Mouse (Mus musculus): ENCODE data around the gene Sfpq. TPM values are rescaled to one million over a fixed set of nuclear protein-coding genes. Genes with fewer than 3 reads are reported as not detected.

Gene Sfpq
- polyA plus RNA-seq, 1 experiment from 2014 or later, result 176 TPM

- H3K27ac ChIP-seq (ENCODE audit: low read depth, low read length), result peak overlapping the region; percentile 98
- H3K27me3 ChIP-seq (ENCODE audit: control insufficient read depth, insufficient read depth, low read length), result no peaks in the 10 kb centered on the region
- ATAC-seq (ENCODE audit: low FRiP score), result peak; percentile 70
- H3K4me1 ChIP-seq (replicated peaks; ENCODE audit: control insufficient read depth, insufficient read depth, low read length), result 0 out of 2 replicates have a peak, but pooled peaks cover 6% of the 10 kb centered on the region
- peaks cover 7% of the 10 kb centered on the region for H3K36me3 ChIP-seq (ENCODE audit: control insufficient read depth, insufficient read depth, low read length)
- peak overlapping the region; percentile 100 for H3K4me3 ChIP-seq (ENCODE audit: low read depth, low read length)
- peak overlapping the region; percentile 85 for H3K4me2 ChIP-seq (replicated peaks; ENCODE audit: low read depth, low read length)
- peak overlapping the region; percentile 100 for H3K9ac ChIP-seq (ENCODE audit: low read depth, low read length)
- peak; percentile 89 for DNase-seq (ENCODE audit: low spot score)
- H3K9me3 ChIP-seq (ENCODE audit: control insufficient read depth, low read length), result no peaks in the 10 kb centered on the region
- WGBS, result under 1% methylated on average over 52 of the region's 53 CpGs
These were observed 984 bp downstream of the Sfpq start for GRCm38 (mm10) chr4:127021989-127022626.

GRCm38 (mm10) chr4:127023201-127023600 is 2.1 kb downstream of the Sfpq start:
- Histone ChIP-seq H3K4me3 (ENCODE audit: low read depth, low read length) (peak overlapping the region; percentile 100), H3K4me1 (replicated peaks; ENCODE audit: control insufficient read depth, insufficient read depth, low read length) (0 out of 2 replicates have a peak, but pooled peaks cover 6% of the 10 kb centered on the region), H3K4me2 (replicated peaks; ENCODE audit: low read depth, low read length) (peak overlapping the region; percentile 85), H3K36me3 (ENCODE audit: control insufficient read depth, insufficient read depth, low read length) (peaks cover 12% of the 10 kb centered on the region), H3K27me3 (ENCODE audit: control insufficient read depth, insufficient read depth, low read length) (no peaks in the 10 kb centered on the region), H3K27ac (ENCODE audit: low read depth, low read length) (no peak overlapping the region), H3K9me3 (ENCODE audit: control insufficient read depth, low read length) (no peaks in the 10 kb centered on the region), H3K9ac (ENCODE audit: low read depth, low read length) (peak overlapping the region; percentile 100)
- ATAC-seq (ENCODE audit: low FRiP score), result no peak
- 5% methylated on average over 9 of the region's 9 CpGs for WGBS
- no peak for DNase-seq (ENCODE audit: low spot score)

GRCm38 (mm10) chr4:127024240-127024639 is 3.1 kb downstream of the Sfpq start:
- Histone ChIP-seq H3K4me1 (replicated peaks; ENCODE audit: control insufficient read depth, insufficient read depth, low read length) (0 out of 2 replicates have a peak, but pooled peaks cover 6% of the 10 kb centered on the region), H3K4me2 (replicated peaks; ENCODE audit: low read depth, low read length) (peak overlapping the region; percentile 85), H3K27ac (ENCODE audit: low read depth, low read length) (no peak overlapping the region), H3K4me3 (ENCODE audit: low read depth, low read length) (peak overlapping the region; percentile 100), H3K27me3 (ENCODE audit: control insufficient read depth, insufficient read depth, low read length) (no peaks in the 10 kb centered on the region), H3K9me3 (ENCODE audit: control insufficient read depth, low read length) (no peaks in the 10 kb centered on the region), H3K36me3 (ENCODE audit: control insufficient read depth, insufficient read depth, low read length) (peaks cover 16% of the 10 kb centered on the region), H3K9ac (ENCODE audit: low read depth, low read length) (no peak overlapping the region)
- DNase-seq (ENCODE audit: low spot score) (no peak), ATAC-seq (ENCODE audit: low FRiP score) (no peak)
- 75% methylated on average over 1 of the region's 1 CpGs for WGBS

- no peak overlapping the region for H3K27ac ChIP-seq (ENCODE audit: low read depth, low read length)
- peaks cover 17% of the 10 kb centered on the region for H3K36me3 ChIP-seq (ENCODE audit: control insufficient read depth, insufficient read depth, low read length)
- no peak overlapping the region for H3K4me2 ChIP-seq (replicated peaks; ENCODE audit: low read depth, low read length)
- no peaks in the 10 kb centered on the region for H3K27me3 ChIP-seq (ENCODE audit: control insufficient read depth, insufficient read depth, low read length)
- H3K9ac ChIP-seq (ENCODE audit: low read depth, low read length), result no peak overlapping the region
- no peak for ATAC-seq (ENCODE audit: low FRiP score)
- DNase-seq (ENCODE audit: low spot score), result no peak
- WGBS, result 92% methylated on average over 4 of the region's 4 CpGs
- H3K4me3 ChIP-seq (ENCODE audit: low read depth, low read length), result no peak overlapping the region
- H3K4me1 ChIP-seq (replicated peaks; ENCODE audit: control insufficient read depth, insufficient read depth, low read length), result 0 out of 2 replicates have a peak, but pooled peaks cover 6% of the 10 kb centered on the region
- H3K9me3 ChIP-seq (ENCODE audit: control insufficient read depth, low read length), result no peaks in the 10 kb centered on the region
These were observed 5.7 kb downstream of the Sfpq start for GRCm38 (mm10) chr4:127026826-127027225.

GRCm38 (mm10) chr4:127027228-127028190 is 6.4 kb downstream of the Sfpq start:
- Histone ChIP-seq H3K36me3 (ENCODE audit: control insufficient read depth, insufficient read depth, low read length) (peaks cover 17% of the 10 kb centered on the region), H3K27ac (ENCODE audit: low read depth, low read length) (no peak overlapping the region), H3K4me1 (replicated peaks; ENCODE audit: control insufficient read depth, insufficient read depth, low read length) (0 out of 2 replicates have a peak, but pooled peaks cover 6% of the 10 kb centered on the region), H3K4me2 (replicated peaks; ENCODE audit: low read depth, low read length) (no peak overlapping the region), H3K9ac (ENCODE audit: low read depth, low read length) (no peak overlapping the region), H3K27me3 (ENCODE audit: control insufficient read depth, insufficient read depth, low read length) (no peaks in the 10 kb centered on the region), H3K9me3 (ENCODE audit: control insufficient read depth, low read length) (no peaks in the 10 kb centered on the region), H3K4me3 (ENCODE audit: low read depth, low read length) (no peak overlapping the region)
- DNase-seq (ENCODE audit: low spot score), result peak; percentile 74
- 84% methylated on average over 4 of the region's 4 CpGs for WGBS
- ATAC-seq (ENCODE audit: low FRiP score), result 0 out of 2 replicates have a peak, but pooled peaks have one; percentile 35

- H3K4me1 ChIP-seq (replicated peaks; ENCODE audit: control insufficient read depth, insufficient read depth, low read length), result no peaks in the 10 kb centered on the region
- ATAC-seq (ENCODE audit: low FRiP score) (no peak), DNase-seq (ENCODE audit: low spot score) (no peak)
- no peak overlapping the region for H3K9ac ChIP-seq (ENCODE audit: low read depth, low read length)
- H3K27me3 ChIP-seq (ENCODE audit: control insufficient read depth, insufficient read depth, low read length), result no peaks in the 10 kb centered on the region
- H3K4me3 ChIP-seq (ENCODE audit: low read depth, low read length), result no peak overlapping the region
- H3K27ac ChIP-seq (ENCODE audit: low read depth, low read length), result no peak overlapping the region
- no peaks in the 10 kb centered on the region for H3K9me3 ChIP-seq (ENCODE audit: control insufficient read depth, low read length)
- peaks cover 22% of the 10 kb centered on the region for H3K36me3 ChIP-seq (ENCODE audit: control insufficient read depth, insufficient read depth, low read length)
- WGBS, result 95% methylated on average over 3 of the region's 3 CpGs
- no peak overlapping the region for H3K4me2 ChIP-seq (replicated peaks; ENCODE audit: low read depth, low read length)
These were observed 16.0 kb downstream of the Sfpq start for GRCm38 (mm10) chr4:127037158-127037557.

GRCm38 (mm10) chr4:127037908-127038827 is 17.0 kb downstream of the Sfpq start:
- Histone ChIP-seq H3K4me1 (replicated peaks; ENCODE audit: control insufficient read depth, insufficient read depth, low read length) (no peaks in the 10 kb centered on the region), H3K4me3 (ENCODE audit: low read depth, low read length) (no peak overlapping the region), H3K4me2 (replicated peaks; ENCODE audit: low read depth, low read length) (no peak overlapping the region), H3K27me3 (ENCODE audit: control insufficient read depth, insufficient read depth, low read length) (no peaks in the 10 kb centered on the region), H3K27ac (ENCODE audit: low read depth, low read length) (no peak overlapping the region), H3K36me3 (ENCODE audit: control insufficient read depth, insufficient read depth, low read length) (peaks cover 16% of the 10 kb centered on the region), H3K9ac (ENCODE audit: low read depth, low read length) (no peak overlapping the region), H3K9me3 (ENCODE audit: control insufficient read depth, low read length) (no peaks in the 10 kb centered on the region)
- 91% methylated on average over 8 of the region's 8 CpGs for WGBS
- DNase-seq (ENCODE audit: low spot score), result no peak
- ATAC-seq (ENCODE audit: low FRiP score), result no peak

- peaks cover 16% of the 10 kb centered on the region for H3K36me3 ChIP-seq (ENCODE audit: control insufficient read depth, insufficient read depth, low read length)
These were observed 17.8 kb downstream of the Sfpq start for GRCm38 (mm10) chr4:127038828-127039349.

More at GRCm38 (mm10) chr4:127038828-127039349, 17.8 kb downstream of the Sfpq start:
- DNase-seq (ENCODE audit: low spot score) (no peak), ATAC-seq (ENCODE audit: low FRiP score) (no peak)
- Histone ChIP-seq H3K27me3 (ENCODE audit: control insufficient read depth, insufficient read depth, low read length) (no peaks in the 10 kb centered on the region), H3K27ac (ENCODE audit: low read depth, low read length) (no peak overlapping the region), H3K4me2 (replicated peaks; ENCODE audit: low read depth, low read length) (no peak overlapping the region), H3K9ac (ENCODE audit: low read depth, low read length) (no peak overlapping the region), H3K4me1 (replicated peaks; ENCODE audit: control insufficient read depth, insufficient read depth, low read length) (no peaks in the 10 kb centered on the region), H3K4me3 (ENCODE audit: low read depth, low read length) (no peak overlapping the region), H3K9me3 (ENCODE audit: control insufficient read depth, low read length) (no peaks in the 10 kb centered on the region)
- WGBS, result 84% methylated on average over 3 of the region's 3 CpGs
